Mouse (Mus musculus): Measurements from ENCODE around the gene Obscn. TPM values are rescaled to one million over a fixed set of nuclear protein-coding genes. Genes with fewer than 3 reads are reported as not detected.
A peak's percentile ranks its signal among the peaks of the same experiment; 100 is the strongest.

Obscn gene
- total and polyA plus RNA-seq, 3 experiments = 0.08 to 0.54 TPM; not detected in 1

DNA sequence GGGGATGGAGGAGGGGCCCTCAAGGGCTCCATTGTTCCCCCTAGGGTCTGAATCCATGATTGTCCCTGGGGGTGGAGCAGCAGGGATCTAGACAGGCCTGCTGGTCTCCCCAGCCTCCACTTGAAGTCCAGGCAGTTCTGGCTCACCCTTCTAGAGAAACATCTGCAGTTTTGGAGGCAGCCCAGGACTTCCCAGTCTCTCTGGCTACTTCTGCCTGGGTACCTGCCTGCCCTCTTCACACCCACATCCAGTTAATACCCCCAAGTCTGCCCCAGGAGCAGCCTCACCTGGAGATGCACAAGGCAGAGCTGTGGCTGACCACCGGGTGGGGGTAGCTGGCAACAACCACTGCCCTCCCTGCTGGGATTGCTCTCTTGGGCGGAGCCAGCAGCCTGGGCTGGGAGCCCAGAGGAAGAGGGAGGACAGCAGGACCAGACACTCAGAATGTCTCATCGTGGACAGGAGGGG lies 46.7 kb upstream of the Obscn start, which contains the start of gene Gjc2:
Gjc2 (minus strand) TSS at position 350 of the 468 bp plus-strand sequence.
- Histone ChIP-seq H3K36me3 (ENCODE audit: control insufficient read depth in 1 of 2, insufficient read depth in 2 of 2, low read length in 2 of 2) (peaks cover 3 to 5% of the 10 kb centered on the region in 2 experiments; a peak in 3 of 4 replicates), H3K4me1 (ENCODE audit: control insufficient read depth in 1 of 2, insufficient read depth in 2 of 2, low read length in 2 of 2) (peaks cover 3 to 8% of the 10 kb centered on the region in 2 experiments; a peak in 3 of 4 replicates), H3K9ac (ENCODE audit: control insufficient read depth, low read depth, low read length, poor library complexity, severe bottlenecking) (no peak within 1 kb of the TSS)

DNA sequence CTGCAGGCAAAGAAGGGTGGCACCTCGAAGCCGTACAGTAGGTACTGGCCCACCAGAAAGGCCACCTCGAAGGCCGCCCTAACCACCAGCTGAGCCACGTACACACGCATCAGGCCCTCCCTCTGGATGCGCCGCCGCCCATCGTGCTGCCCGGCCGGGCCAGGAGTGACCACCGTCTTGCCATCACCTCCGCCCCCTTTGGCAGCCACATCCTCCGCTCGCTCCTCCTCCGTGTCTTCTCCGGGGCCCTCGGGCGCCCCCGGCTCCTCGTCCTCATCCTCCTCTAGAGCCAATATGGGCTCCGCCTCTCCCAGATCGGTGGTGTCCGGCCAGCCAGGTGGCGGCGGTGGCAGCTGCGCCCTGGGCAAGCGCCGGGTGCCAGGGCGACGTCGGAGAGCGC lies 40.7 kb upstream of the Obscn start:
- H3K9ac ChIP-seq (ENCODE audit: control insufficient read depth, low read depth, low read length, poor library complexity, severe bottlenecking) = no peak overlapping the region
- TF ChIP-seq ZMIZ1 (IDR thresholded peaks at IDR 0.05; ENCODE audit: low read depth, low read length) (no peak), ZC3H11A (IDR thresholded peaks at IDR 0.05; ENCODE audit: low read depth, low read length) (no peak), ZNF384 (IDR thresholded peaks at IDR 0.05; ENCODE audit: low read depth, low read length) (no peak), ELF1 (IDR thresholded peaks at IDR 0.05; ENCODE audit: low read depth, low read length) (no peak), POLR2AphosphoS5 (IDR thresholded peaks at IDR 0.05; ENCODE audit: borderline replicate concordance, low read depth, low read length) (no peak), GATA1 (IDR thresholded peaks at IDR 0.05; ENCODE audit: low read depth, low read length) (no peak)
- peaks cover 0 to 18% of the 10 kb centered on the region in 2 experiments; a peak in 2 of 4 replicates for H3K36me3 ChIP-seq (ENCODE audit: control insufficient read depth in 1 of 2, insufficient read depth in 2 of 2, low read length in 2 of 2)
- DNase-seq (ENCODE audit: low read depth, low spot score) = no peak
- peaks cover 20 to 30% of the 10 kb centered on the region in 2 experiments for H3K4me1 ChIP-seq (ENCODE audit: control insufficient read depth in 1 of 2, insufficient read depth in 2 of 2, low read length in 2 of 2)
- no peak overlapping the region for H3K4me3 ChIP-seq (ENCODE audit: control insufficient read depth in 1 of 2, insufficient read depth in 1 of 2, low read depth in 2 of 2, low read length in 2 of 2)
- no peak overlapping the region for H3K27ac ChIP-seq (ENCODE audit: control insufficient read depth, low read depth, low read length)
- H3K27me3 ChIP-seq (ENCODE audit: control insufficient read depth in 1 of 2, insufficient read depth in 2 of 2, low read length in 2 of 2) = no peaks in the 10 kb centered on the region
- no peaks in the 10 kb centered on the region for H3K79me2 ChIP-seq (ENCODE audit: control insufficient read depth, insufficient read depth, low read length, poor library complexity)
- no peaks in the 10 kb centered on the region for H3K9me3 ChIP-seq (replicated peaks; ENCODE audit: insufficient read depth, low read length)

More for the DNA sequence above, 46.7 kb upstream of the Obscn start, which contains the start of gene Gjc2:
- Histone ChIP-seq H3K4me3 (ENCODE audit: control insufficient read depth in 1 of 2, insufficient read depth in 1 of 2, low read depth in 2 of 2, low read length in 2 of 2) (no peak within 1 kb of the TSS), H3K27ac (ENCODE audit: control insufficient read depth, low read depth, low read length) (no peak within 1 kb of the TSS), H3K27me3 (ENCODE audit: control insufficient read depth in 1 of 2, insufficient read depth in 2 of 2, low read length in 2 of 2) (no peaks in the 10 kb centered on the region), H3K9me3 (replicated peaks; ENCODE audit: insufficient read depth, low read length) (no peaks in the 10 kb centered on the region), H3K79me2 (ENCODE audit: control insufficient read depth, insufficient read depth, low read length, poor library complexity) (no peaks in the 10 kb centered on the region)
- DNase-seq (ENCODE audit: low read depth, low spot score) = no peak
- TF ChIP-seq CTCF (IDR thresholded peaks at IDR 0.05 in 2 of 3, conservative IDR thresholded peaks at IDR 0.05 in 1 of 3; ENCODE audit: control insufficient read depth in 1 of 3, insufficient read depth in 1 of 3, low read depth in 2 of 3, low read length in 3 of 3, poor library complexity in 1 of 3, severe bottlenecking in 1 of 3) (no peak), POLR2A (IDR thresholded peaks at IDR 0.05; ENCODE audit: control insufficient read depth in 1 of 2, insufficient read depth in 1 of 2, low read depth in 1 of 2, low read length in 2 of 2, poor library complexity in 1 of 2) (0 out of 4 replicates have a peak, but pooled peaks of 1 of the 2 experiments have one; percentile 6)

DNA sequence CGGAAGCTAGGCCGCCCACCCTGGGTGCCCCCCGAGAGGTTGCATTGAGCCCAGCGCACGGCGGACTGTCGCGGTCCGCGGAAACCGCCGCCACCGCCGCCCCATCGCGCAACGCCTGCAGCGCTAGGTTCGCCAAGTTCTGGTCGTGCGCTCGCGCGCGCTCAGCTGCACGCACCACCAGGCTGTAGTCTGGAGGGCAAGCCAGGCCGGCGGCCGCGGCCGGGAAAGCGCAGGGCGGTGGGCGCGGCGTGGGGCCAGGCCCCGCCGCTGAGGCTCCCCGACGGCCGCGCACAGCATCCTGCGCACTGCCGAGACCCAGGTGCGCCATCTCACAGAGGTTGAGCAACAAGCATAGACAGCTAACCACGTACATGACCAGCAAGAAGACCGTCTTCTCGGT lies 40.3 kb upstream of the Obscn start:
- H3K27ac ChIP-seq (ENCODE audit: control insufficient read depth, low read depth, low read length) = no peak overlapping the region
- H3K4me1 ChIP-seq (ENCODE audit: control insufficient read depth in 1 of 2, insufficient read depth in 2 of 2, low read length in 2 of 2) = peaks cover 20 to 26% of the 10 kb centered on the region in 2 experiments
- H3K9me3 ChIP-seq (replicated peaks; ENCODE audit: insufficient read depth, low read length) = no peaks in the 10 kb centered on the region
- H3K9ac ChIP-seq (ENCODE audit: control insufficient read depth, low read depth, low read length, poor library complexity, severe bottlenecking) = no peak overlapping the region
- no peaks in the 10 kb centered on the region for H3K27me3 ChIP-seq (ENCODE audit: control insufficient read depth in 1 of 2, insufficient read depth in 2 of 2, low read length in 2 of 2)
- no peaks in the 10 kb centered on the region for H3K79me2 ChIP-seq (ENCODE audit: control insufficient read depth, insufficient read depth, low read length, poor library complexity)
- DNase-seq (ENCODE audit: low read depth, low spot score) = no peak
- no peak overlapping the region for H3K4me3 ChIP-seq (ENCODE audit: control insufficient read depth in 1 of 2, insufficient read depth in 1 of 2, low read depth in 2 of 2, low read length in 2 of 2)
- H3K36me3 ChIP-seq (ENCODE audit: control insufficient read depth in 1 of 2, insufficient read depth in 2 of 2, low read length in 2 of 2) = peaks cover 0 to 18% of the 10 kb centered on the region in 2 experiments; a peak in 2 of 4 replicates
- TF ChIP-seq MXI1 (IDR thresholded peaks at IDR 0.05; ENCODE audit: low read depth, low read length) (no peak), MYC (IDR thresholded peaks at IDR 0.05; ENCODE audit: low read depth, low read length) (no peak), NRF1 (IDR thresholded peaks at IDR 0.05; ENCODE audit: insufficient read depth, low read depth, low read length, poor library complexity, severe bottlenecking) (no peak), TBP (IDR thresholded peaks at IDR 0.05; ENCODE audit: low read depth, low read length) (no peak), MAFK (IDR thresholded peaks at IDR 0.05; ENCODE audit: borderline replicate concordance, low read depth, low read length) (no peak), NELFE (IDR thresholded peaks at IDR 0.05; ENCODE audit: low read depth, low read length) (no peak), CTCF (IDR thresholded peaks at IDR 0.05 in 2 of 3, conservative IDR thresholded peaks at IDR 0.05 in 1 of 3; ENCODE audit: control insufficient read depth in 1 of 3, insufficient read depth in 1 of 3, low read depth in 2 of 3, low read length in 3 of 3, poor library complexity in 1 of 3, severe bottlenecking in 1 of 3) (no peak), USF1 (IDR thresholded peaks at IDR 0.05; ENCODE audit: low read depth, low read length) (no peak), ZMIZ1 (IDR thresholded peaks at IDR 0.05; ENCODE audit: low read depth, low read length) (no peak)

All from MEL (cell line).